Mouse (Mus musculus) cortical plate, adult 2 months (tissue): ENCODE measurements around the gene Ints5. TPM values are rescaled to one million over a fixed set of nuclear protein-coding genes. Genes with fewer than 3 reads are reported as not detected.

Experiments used
- H3K27ac ChIP-seq: fragments of 200-500 bp; 2 replicates; pipeline ENCODE4 v1.5.1; 2012; ENCODE audit warnings: low read length, control low read depth, inconsistent platforms; ENCODE audit not compliant: insufficient read depth
- H3K4me1 ChIP-seq: fragments of 200-500 bp; 2 replicates; pipeline ENCODE4 v1.6.1; 2011; ENCODE audit warnings: low read length; ENCODE audit not compliant: control insufficient read depth, insufficient read depth
- H3K4me3 ChIP-seq: fragments of 200-500 bp; 2 replicates; pipeline ENCODE4 v1.5.1; 2011; ENCODE audit warnings: mild to moderate bottlenecking, low read length, control low read depth; ENCODE audit not compliant: insufficient read depth
- CTCF ChIP-seq: fragments of 200-500 bp; IDR thresholded peaks from 2 replicates; pipeline ENCODE4 v1.5.1; 2011; ENCODE audit warnings: mild to moderate bottlenecking, control low read depth, low read length; ENCODE audit not compliant: insufficient read depth; ENCODE audit errors: extremely low read depth
- POLR2A ChIP-seq: fragments of 200-500 bp; IDR thresholded peaks from 2 replicates; pipeline ENCODE4 v1.6.1; 2011; ENCODE audit warnings: mild to moderate bottlenecking, low read length, control low read depth; ENCODE audit not compliant: insufficient read depth; ENCODE audit errors: extremely low read depth
- polyA plus RNA-seq: library from polyadenylated mRNA; depleted of rRNA; stranded (reverse); fragments of >200 nt; gene quantifications from 2 replicates; pipeline ENCODE4 v1.2.3, GENCODE M21; 2012; rRNA removed

Ints5 gene
- polyA plus RNA-seq, 1 experiment: 16.7 TPM

DNA sequence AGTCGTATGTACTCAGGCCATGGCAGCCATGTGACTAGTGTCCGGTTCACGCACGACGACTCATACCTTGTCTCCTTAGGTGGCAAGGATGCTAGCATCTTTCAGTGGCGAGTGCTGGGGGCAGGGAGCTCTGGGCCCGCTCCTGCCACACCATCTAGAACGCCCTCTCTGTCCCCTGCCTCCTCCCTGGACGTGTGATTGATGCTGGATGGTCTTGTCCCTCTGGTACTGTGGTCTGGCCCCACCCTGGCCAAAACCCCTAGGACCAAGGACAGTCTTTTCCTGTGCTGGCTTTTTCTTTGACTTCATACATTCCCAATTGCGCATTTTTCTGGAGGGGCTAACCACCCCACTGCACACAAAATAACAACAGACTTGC, 48.3 kb downstream of the Ints5 start:
- Histone ChIP-seq H3K27ac (no peak overlapping the region), H3K4me3 (peak overlapping the region; percentile 93; the same call in 1 of the 2 replicates), H3K4me1 (peaks cover 3% of the 10 kb centered on the region; the same call in 1 of the 2 replicates)
- TF ChIP-seq POLR2A: no peak
- no peak for TF ChIP-seq CTCF

DNA sequence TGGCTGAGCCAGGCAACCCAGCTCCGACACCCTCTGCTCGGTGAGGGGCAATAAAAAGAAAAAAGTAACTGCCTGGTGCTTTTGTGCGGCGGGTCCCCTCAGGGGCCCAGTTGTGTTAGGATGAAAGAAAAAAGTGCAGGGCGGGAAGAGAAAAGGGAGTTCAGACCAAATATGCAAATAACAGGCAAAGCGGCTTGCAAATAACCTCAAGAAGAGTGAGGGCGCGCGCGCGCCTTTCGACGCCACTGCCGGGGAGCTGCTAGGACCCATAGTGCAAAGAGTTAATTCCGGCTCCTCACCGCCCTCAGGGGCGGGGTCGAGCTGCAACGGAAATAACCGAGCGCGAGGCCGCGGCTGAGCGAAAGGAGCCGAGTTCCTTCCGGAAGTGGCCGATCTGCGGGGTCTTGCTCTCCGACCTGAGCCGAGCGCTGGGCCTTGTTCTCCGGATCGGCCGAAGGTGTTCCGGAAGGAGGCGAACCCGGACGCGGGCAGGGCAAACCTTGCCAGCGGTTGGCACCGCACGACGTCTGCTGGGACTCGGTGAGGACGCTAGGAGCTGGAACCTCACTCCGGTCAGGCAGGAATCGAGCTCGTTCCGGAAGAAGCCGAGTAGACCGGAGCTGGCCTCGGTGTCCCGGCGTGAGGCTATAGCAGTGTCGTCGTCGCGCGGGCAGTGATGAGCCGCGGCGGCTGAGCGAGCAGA, 48.9 kb downstream of the Ints5 start, which contains the start of gene Mta2:
Gene Mta2, plus strand, starts transcription at position 361 of the 703 bp plus-strand sequence.
- TF ChIP-seq CTCF (no peak), POLR2A (peak; percentile 42; the same call in 1 of the 2 replicates)
- H3K4me1 ChIP-seq: peaks cover 3% of the 10 kb centered on the region; the same call in 1 of the 2 replicates
- H3K27ac ChIP-seq: peak within 1 kb of the TSS; percentile 93
- H3K4me3 ChIP-seq: peak within 1 kb of the TSS; percentile 93

- Histone ChIP-seq H3K4me3 (peak overlapping the region; percentile 93), H3K27ac (peak overlapping the region; percentile 93), H3K4me1 (peaks cover 3% of the 10 kb centered on the region; the same call in 1 of the 2 replicates)
- no peak for TF ChIP-seq CTCF
- TF ChIP-seq POLR2A: no peak
These were observed 49.6 kb downstream of the Ints5 start for GRCm38 (mm10) chr19:8942276-8942964.

DNA sequence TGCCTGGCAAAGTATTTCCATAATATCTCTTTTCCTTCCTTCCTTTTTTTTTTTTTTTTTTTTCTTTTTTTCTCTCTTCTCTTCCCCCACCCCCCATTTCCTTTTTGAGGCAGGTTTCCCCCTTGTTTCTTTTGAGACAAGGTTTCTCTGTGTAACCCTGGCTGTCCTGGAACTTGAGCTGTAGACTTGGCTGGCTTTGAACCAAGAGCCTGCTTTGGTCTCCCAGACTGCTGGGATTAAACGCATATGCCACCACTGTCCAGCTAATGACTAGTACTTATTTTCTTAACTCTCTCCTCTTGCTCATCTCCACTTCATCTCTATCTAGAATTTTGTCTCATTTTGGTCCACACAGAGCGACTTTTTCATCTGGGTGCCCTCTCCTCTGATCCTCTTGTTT, 50.2 kb downstream of the Ints5 start:
- Histone ChIP-seq H3K4me3 (peak overlapping the region; percentile 93; the same call in 1 of the 2 replicates), H3K4me1 (peaks cover 3% of the 10 kb centered on the region; the same call in 1 of the 2 replicates), H3K27ac (no peak overlapping the region)
- TF ChIP-seq POLR2A: no peak
- no peak for TF ChIP-seq CTCF

DNA sequence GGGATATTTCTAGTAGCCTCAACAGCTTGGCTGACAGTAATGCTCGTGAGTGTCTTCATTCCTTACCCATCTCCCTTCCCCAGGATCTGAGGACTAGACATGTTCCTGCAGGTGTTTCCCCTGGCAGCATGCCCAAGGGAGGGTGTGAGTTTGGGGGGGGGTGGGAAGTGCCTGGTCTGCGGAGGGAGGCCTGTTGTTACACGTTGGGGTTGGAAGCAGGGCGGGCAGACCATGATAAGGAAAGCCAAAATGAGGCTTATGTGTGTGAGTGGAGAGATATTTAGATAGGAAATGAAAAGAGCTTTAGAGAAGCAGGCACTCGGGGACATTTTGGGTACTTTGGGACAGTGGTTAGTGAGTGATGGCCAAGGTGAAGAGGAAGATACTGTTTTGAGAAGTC, 51.3 kb downstream of the Ints5 start:
- H3K4me3 ChIP-seq: no peak overlapping the region
- H3K4me1 ChIP-seq: peaks cover 3% of the 10 kb centered on the region; the same call in 1 of the 2 replicates
- no peak overlapping the region for H3K27ac ChIP-seq
- TF ChIP-seq POLR2A (no peak), CTCF (no peak)

DNA sequence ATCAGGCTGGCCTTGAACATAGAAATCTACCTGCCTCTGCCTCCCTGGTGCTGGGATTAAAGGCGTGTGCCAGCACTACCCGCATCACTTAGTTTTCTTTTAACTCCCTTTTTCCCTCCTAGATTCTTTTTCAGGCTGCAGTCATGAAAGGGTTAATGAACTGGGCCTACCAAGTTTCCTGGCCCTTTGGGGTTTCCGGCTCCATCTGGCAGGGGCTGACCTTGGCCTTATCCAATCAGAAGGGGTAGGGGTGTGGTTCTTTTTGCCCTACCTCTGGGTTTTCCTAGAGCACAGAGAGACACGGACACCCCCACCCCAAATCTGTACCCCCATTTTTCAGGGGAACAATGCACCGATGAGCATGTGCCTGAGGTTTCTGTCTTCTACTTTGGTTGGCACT, 51.9 kb downstream of the Ints5 start:
- TF ChIP-seq POLR2A (no peak), CTCF (no peak)
- H3K27ac ChIP-seq: no peak overlapping the region
- peaks cover 3% of the 10 kb centered on the region; the same call in 1 of the 2 replicates for H3K4me1 ChIP-seq
- no peak overlapping the region for H3K4me3 ChIP-seq

DNA sequence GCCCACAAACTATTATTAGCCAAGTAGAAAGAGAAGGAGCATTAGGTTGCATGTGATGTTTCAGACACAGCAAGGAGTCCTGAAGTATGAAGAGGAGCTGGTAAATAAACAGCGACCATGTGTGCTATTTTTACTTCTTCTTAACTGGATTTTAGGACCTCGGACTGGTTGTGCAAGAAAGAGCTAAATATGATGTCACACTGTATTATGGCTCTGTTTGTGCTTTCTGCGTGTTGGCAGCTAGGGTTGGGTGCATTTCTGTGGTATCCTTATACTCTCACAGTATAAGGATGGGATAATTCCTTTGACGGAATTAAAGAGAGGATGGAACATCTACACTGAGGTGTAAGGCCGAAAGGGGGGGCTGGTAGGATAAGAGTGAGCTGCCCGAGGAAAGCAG, 52.4 kb downstream of the Ints5 start:
- peaks cover 3% of the 10 kb centered on the region; the same call in 1 of the 2 replicates for H3K4me1 ChIP-seq
- no peak overlapping the region for H3K4me3 ChIP-seq
- TF ChIP-seq POLR2A (no peak), CTCF (no peak)
- no peak overlapping the region for H3K27ac ChIP-seq

GRCm38 (mm10) chr19:8946929-8947328, 54.1 kb downstream of the Ints5 start:
- Histone ChIP-seq H3K4me1 (peaks cover 3% of the 10 kb centered on the region; the same call in 1 of the 2 replicates), H3K4me3 (no peak overlapping the region), H3K27ac (no peak overlapping the region)
- TF ChIP-seq CTCF: no peak
- TF ChIP-seq POLR2A: no peak

Other genes with a start within 250 kb of the Ints5 start
- gene Chrm1, start 229.2 kb upstream of the Ints5 start, polyA plus RNA-seq: 109 and 117 TPM in 2 replicates
- gene Slc3a2, start 169.6 kb upstream of the Ints5 start, polyA plus RNA-seq: 200 TPM in 2 replicates
- gene Wdr74, start 157.2 kb upstream of the Ints5 start, polyA plus RNA-seq: 50.2 and 51.3 TPM in 2 replicates
- 0.59 TPM in 1 of 2 replicates, not detected in the other for gene 1700092M07Rik, start 152.3 kb upstream of the Ints5 start, polyA plus RNA-seq
- gene Stx5a, start 151.6 kb upstream of the Ints5 start, polyA plus RNA-seq: 106 and 109 TPM in 2 replicates
- gene Nxf1, start 135.9 kb upstream of the Ints5 start, polyA plus RNA-seq: 121 and 127 TPM in 2 replicates
- 134 and 142 TPM in 2 replicates for gene Tmem223, start 122.0 kb upstream of the Ints5 start, polyA plus RNA-seq
- 18.7 and 18.8 TPM in 2 replicates for gene Tmem179b, start 118.5 kb upstream of the Ints5 start, polyA plus RNA-seq
- gene Taf6l, start 106.6 kb upstream of the Ints5 start, polyA plus RNA-seq: 15.1 and 15.5 TPM in 2 replicates
- 177 and 184 TPM in 2 replicates for gene Polr2g, start 94.4 kb upstream of the Ints5 start, polyA plus RNA-seq
- 4.0 TPM in 2 replicates for gene Zbtb3, start 90.5 kb upstream of the Ints5 start, polyA plus RNA-seq
- 29.0 and 29.5 TPM in 2 replicates for gene Ttc9c, start 73.7 kb upstream of the Ints5 start, polyA plus RNA-seq
- gene Hnrnpul2, start 73.0 kb upstream of the Ints5 start, polyA plus RNA-seq: 78.5 and 85.1 TPM in 2 replicates
- not detected in 2 replicates for gene AC129217.1, start 63.2 kb upstream of the Ints5 start, polyA plus RNA-seq
- gene Bscl2, start 55.5 kb upstream of the Ints5 start, polyA plus RNA-seq: 135 and 137 TPM in 2 replicates
- gene Gng3, start 53.8 kb upstream of the Ints5 start, polyA plus RNA-seq: 275 and 293 TPM in 2 replicates
- gene Lrrn4cl, start 42.2 kb upstream of the Ints5 start, polyA plus RNA-seq: 1.0 and 1.3 TPM in 2 replicates
- gene Ubxn1, start 21.5 kb upstream of the Ints5 start, polyA plus RNA-seq: 108 and 118 TPM in 2 replicates
- 70.1 and 77.2 TPM in 2 replicates for gene Uqcc3, start 12.1 kb upstream of the Ints5 start, polyA plus RNA-seq
- 3.4 and 4.2 TPM in 2 replicates for gene Lbhd1, start 9.3 kb upstream of the Ints5 start, polyA plus RNA-seq
- not detected in 2 replicates for gene Gm49403, start 9.1 kb upstream of the Ints5 start, polyA plus RNA-seq
- 40.1 and 41.3 TPM in 2 replicates for gene 1810009A15Rik, start 4.2 kb upstream of the Ints5 start, polyA plus RNA-seq
- not detected in 2 replicates for gene Gm49416, start 4.1 kb upstream of the Ints5 start, polyA plus RNA-seq
- gene Ganab, start 5.1 kb downstream of the Ints5 start, polyA plus RNA-seq: 87.5 and 89.8 TPM in 2 replicates
- gene B3gat3, start 27.4 kb downstream of the Ints5 start, polyA plus RNA-seq: 222 and 224 TPM in 2 replicates
- gene Rom1, start 36.4 kb downstream of the Ints5 start, polyA plus RNA-seq: 8.0 and 9.2 TPM in 2 replicates
- 12.8 and 13.2 TPM in 2 replicates for gene Eml3, start 36.5 kb downstream of the Ints5 start, polyA plus RNA-seq
- gene Mta2, start 48.9 kb downstream of the Ints5 start, polyA plus RNA-seq: 24.6 and 25.2 TPM in 2 replicates
- gene Tut1, start 60.8 kb downstream of the Ints5 start, polyA plus RNA-seq: 20.0 and 22.8 TPM in 2 replicates
- 286 and 289 TPM in 2 replicates for gene Eef1g, start 74.0 kb downstream of the Ints5 start, polyA plus RNA-seq
- gene Ahnak, start 96.3 kb downstream of the Ints5 start, polyA plus RNA-seq: 6.7 and 7.7 TPM in 2 replicates
- gene Scgb1a1, start 195.0 kb downstream of the Ints5 start, polyA plus RNA-seq: not detected in 2 replicates
- 79.3 and 81.3 TPM in 2 replicates for gene Asrgl1, start 242.6 kb downstream of the Ints5 start, polyA plus RNA-seq